Mouse (Mus musculus): ENCODE measurements around the gene Svbp.

- TF ChIP-seq CTCF (IDR thresholded peaks at IDR 0.05; ENCODE audit: low read depth) = peak; percentile 65
- peak; percentile 7; the same call in 1 of the 2 replicates for TF ChIP-seq EP300 (IDR thresholded peaks at IDR 0.05; ENCODE audit: low read depth)
Measured at GRCm38 (mm10) chr4:119188060-119188785, 6.9 kb upstream of the Svbp start.

Measured in liver, postnatal 0 days (tissue).